Mouse (Mus musculus) layer of hippocampus, adult 2 months (tissue): ENCODE measurements around the gene Esrrg. TPM values are rescaled to one million over a fixed set of nuclear protein-coding genes. Genes with fewer than 3 reads are reported as not detected.

Experiments
- DNase-seq, 2 experiments: peaks; one replicate each; pipeline ENCODE4 v3.0.0; 2022; ENCODE audit warnings: low spot score in 2 of 2
- H3K27ac ChIP-seq: fragments of 200-600 bp; 2 replicates; pipeline ENCODE4 v1.8.1; 2022
- H3K4me3 ChIP-seq: fragments of 200-600 bp; 2 replicates; pipeline ENCODE4 v1.8.1; 2022; ENCODE audit warnings: mild to moderate bottlenecking
- CTCF ChIP-seq: fragments of 200-600 bp; conservative IDR thresholded peaks from 2 replicates; pipeline ENCODE4 v1.8.1; 2022; ENCODE audit warnings: antibody characterized with exemption, mild to moderate bottlenecking, moderate library complexity
- total RNA-seq, 2 experiments: library from RNA; stranded (reverse); gene quantifications; 2 replicates each; pipeline ENCODE4 v1.2.3; 2021

Esrrg gene
- total RNA-seq, 2 experiments from 2014 or later: 10.9 to 12.6 TPM

GRCm38 (mm10) chr1:187609853-187610230 lies 1.3 kb downstream of the Esrrg start:
- H3K27ac ChIP-seq: no peak overlapping the region
- H3K4me3 ChIP-seq: peak overlapping the region; percentile 50; the same call in 1 of the 2 replicates
- TF ChIP-seq CTCF: no peak
- DNase-seq: no peak

- H3K27ac ChIP-seq: no peak overlapping the region
- DNase-seq: no peak
- H3K4me3 ChIP-seq: no peak overlapping the region
- no peak for TF ChIP-seq CTCF
Observed at GRCm38 (mm10) chr1:187610336-187610948, 1.9 kb downstream of the Esrrg start.

- Histone ChIP-seq H3K4me3 (no peak overlapping the region), H3K27ac (no peak overlapping the region)
- DNase-seq: no peak
- no peak for TF ChIP-seq CTCF
Observed at GRCm38 (mm10) chr1:187611925-187612324, 3.3 kb downstream of the Esrrg start.

- no peak for DNase-seq
- no peak for TF ChIP-seq CTCF
- Histone ChIP-seq H3K27ac (no peak overlapping the region), H3K4me3 (no peak overlapping the region)
Observed at GRCm38 (mm10) chr1:187613277-187613676, 4.7 kb downstream of the Esrrg start.

GRCm38 (mm10) chr1:187623981-187624380 lies 15.4 kb downstream of the Esrrg start:
- Histone ChIP-seq H3K27ac (no peak overlapping the region), H3K4me3 (no peak overlapping the region)
- DNase-seq: no peak
- TF ChIP-seq CTCF: no peak

- Histone ChIP-seq H3K4me3 (no peak overlapping the region), H3K27ac (no peak overlapping the region)
- no peak for DNase-seq
- TF ChIP-seq CTCF: no peak
Observed at GRCm38 (mm10) chr1:187630361-187630760, 21.8 kb downstream of the Esrrg start.

- H3K27ac ChIP-seq: no peak overlapping the region
- DNase-seq: no peak
- no peak overlapping the region for H3K4me3 ChIP-seq
- no peak for TF ChIP-seq CTCF
Observed at GRCm38 (mm10) chr1:187631486-187631885, 22.9 kb downstream of the Esrrg start.

GRCm38 (mm10) chr1:187645258-187645657 lies 36.7 kb downstream of the Esrrg start:
- DNase-seq: no peak
- Histone ChIP-seq H3K4me3 (no peak overlapping the region), H3K27ac (no peak overlapping the region)
- no peak for TF ChIP-seq CTCF

GRCm38 (mm10) chr1:187648551-187648950 lies 40.0 kb downstream of the Esrrg start:
- no peak for DNase-seq
- Histone ChIP-seq H3K27ac (no peak overlapping the region), H3K4me3 (no peak overlapping the region)
- TF ChIP-seq CTCF: no peak

GRCm38 (mm10) chr1:187649871-187650270 lies 41.3 kb downstream of the Esrrg start:
- no peak overlapping the region for H3K27ac ChIP-seq
- no peak overlapping the region for H3K4me3 ChIP-seq

GRCm38 (mm10) chr1:187650786-187651687 lies 42.4 kb downstream of the Esrrg start:
- no peak for DNase-seq
- TF ChIP-seq CTCF: peak; percentile 21
- Histone ChIP-seq H3K4me3 (peak overlapping the region; percentile 73), H3K27ac (peak overlapping the region; percentile 90)

More at GRCm38 (mm10) chr1:187649871-187650270, 41.3 kb downstream of the Esrrg start:
- DNase-seq: no peak
- TF ChIP-seq CTCF: no peak

- peak overlapping the region; percentile 73 for H3K4me3 ChIP-seq
- peak overlapping the region; percentile 90 for H3K27ac ChIP-seq
- DNase-seq: peak; percentile 9 to 41
- TF ChIP-seq CTCF: no peak
Observed at GRCm38 (mm10) chr1:187651688-187652241, 43.2 kb downstream of the Esrrg start.

- Histone ChIP-seq H3K4me3 (peak overlapping the region; percentile 73), H3K27ac (peak overlapping the region; percentile 90)
- no peak for TF ChIP-seq CTCF
- no peak for DNase-seq
Observed at GRCm38 (mm10) chr1:187652445-187652844, 43.9 kb downstream of the Esrrg start.
